Mouse (Mus musculus): Measurements from ENCODE around the gene Vegfc. TPM values are rescaled to one million over a fixed set of nuclear protein-coding genes. Genes with fewer than 3 reads are reported as not detected.

Gene Vegfc
- polyA plus RNA-seq, 1 experiment from 2014 or later: 11.1 TPM

- WGBS: 35% methylated on average over 4 of the region's 4 CpGs
These were observed 11.8 kb downstream of the Vegfc start for GRCm38 (mm10) chr8:54089204-54089603.

GRCm38 (mm10) chr8:54089901-54090300 lies 12.5 kb downstream of the Vegfc start:
- no peak for ATAC-seq
- H3K9ac ChIP-seq: no peak overlapping the region
- H3K4me3 ChIP-seq (replicated peaks): no peak overlapping the region
- H3K4me1 ChIP-seq (replicated peaks): no peaks in the 10 kb centered on the region
- H3K4me2 ChIP-seq (replicated peaks): no peak overlapping the region
- WGBS: 67% methylated on average over 2 of the region's 2 CpGs
- no peaks in the 10 kb centered on the region for H3K27me3 ChIP-seq (replicated peaks)
- no peak overlapping the region for H3K27ac ChIP-seq
- H3K9me3 ChIP-seq: no peaks in the 10 kb centered on the region
- no peaks in the 10 kb centered on the region for H3K36me3 ChIP-seq

More at GRCm38 (mm10) chr8:54089204-54089603, 11.8 kb downstream of the Vegfc start:
- ATAC-seq: no peak
- H3K9ac ChIP-seq: no peak overlapping the region
- no peaks in the 10 kb centered on the region for H3K27me3 ChIP-seq (replicated peaks)
- H3K4me1 ChIP-seq (replicated peaks): no peaks in the 10 kb centered on the region
- no peak overlapping the region for H3K4me3 ChIP-seq (replicated peaks)
- H3K36me3 ChIP-seq: no peaks in the 10 kb centered on the region
- no peaks in the 10 kb centered on the region for H3K9me3 ChIP-seq
- no peak overlapping the region for H3K27ac ChIP-seq
- no peak overlapping the region for H3K4me2 ChIP-seq (replicated peaks)

GRCm38 (mm10) chr8:54100058-54100457 lies 22.7 kb downstream of the Vegfc start:
- no peak for ATAC-seq
- no peaks in the 10 kb centered on the region for H3K36me3 ChIP-seq
- H3K27ac ChIP-seq: no peak overlapping the region
- no peak overlapping the region for H3K4me3 ChIP-seq (replicated peaks)
- WGBS: 43% methylated on average over 6 of the region's 6 CpGs
- H3K27me3 ChIP-seq (replicated peaks): no peaks in the 10 kb centered on the region
- H3K9me3 ChIP-seq: no peaks in the 10 kb centered on the region
- H3K4me2 ChIP-seq (replicated peaks): no peak overlapping the region
- H3K9ac ChIP-seq: no peak overlapping the region
- H3K4me1 ChIP-seq (replicated peaks): no peaks in the 10 kb centered on the region

GRCm38 (mm10) chr8:54114581-54114980 lies 37.2 kb downstream of the Vegfc start:
- Histone ChIP-seq H3K27me3 (replicated peaks) (no peaks in the 10 kb centered on the region), H3K9me3 (no peaks in the 10 kb centered on the region), H3K27ac (no peak overlapping the region), H3K9ac (no peak overlapping the region), H3K4me2 (replicated peaks) (no peak overlapping the region), H3K4me3 (replicated peaks) (no peak overlapping the region), H3K36me3 (no peaks in the 10 kb centered on the region), H3K4me1 (replicated peaks) (no peaks in the 10 kb centered on the region)
- ATAC-seq: no peak
- WGBS: 61% methylated on average over 3 of the region's 3 CpGs

GRCm38 (mm10) chr8:54120115-54120514 lies 42.7 kb downstream of the Vegfc start:
- Histone ChIP-seq H3K9ac (no peak overlapping the region), H3K4me3 (replicated peaks) (no peak overlapping the region), H3K27me3 (replicated peaks) (no peaks in the 10 kb centered on the region), H3K4me1 (replicated peaks) (no peaks in the 10 kb centered on the region), H3K36me3 (no peaks in the 10 kb centered on the region), H3K9me3 (no peaks in the 10 kb centered on the region), H3K27ac (no peak overlapping the region), H3K4me2 (replicated peaks) (no peak overlapping the region)
- 86% methylated on average over 7 of the region's 7 CpGs for WGBS
- no peak for ATAC-seq

GRCm38 (mm10) chr8:54121942-54122341 lies 44.5 kb downstream of the Vegfc start:
- H3K9ac ChIP-seq: no peak overlapping the region
- H3K9me3 ChIP-seq: no peaks in the 10 kb centered on the region
- no peaks in the 10 kb centered on the region for H3K36me3 ChIP-seq
- no peak overlapping the region for H3K4me2 ChIP-seq (replicated peaks)
- no peaks in the 10 kb centered on the region for H3K27me3 ChIP-seq (replicated peaks)
- H3K4me1 ChIP-seq (replicated peaks): no peaks in the 10 kb centered on the region
- ATAC-seq: peak; percentile 97
- H3K4me3 ChIP-seq (replicated peaks): no peak overlapping the region
- WGBS: 59% methylated on average over 3 of the region's 3 CpGs
- H3K27ac ChIP-seq: no peak overlapping the region

GRCm38 (mm10) chr8:54122345-54122744 lies 44.9 kb downstream of the Vegfc start:
- no peaks in the 10 kb centered on the region for H3K9me3 ChIP-seq
- 51% methylated on average over 1 of the region's 1 CpGs for WGBS
- no peaks in the 10 kb centered on the region for H3K4me1 ChIP-seq (replicated peaks)
- no peaks in the 10 kb centered on the region for H3K36me3 ChIP-seq
- no peaks in the 10 kb centered on the region for H3K27me3 ChIP-seq (replicated peaks)
- ATAC-seq: peak; percentile 93
- H3K9ac ChIP-seq: no peak overlapping the region
- H3K4me3 ChIP-seq (replicated peaks): no peak overlapping the region
- no peak overlapping the region for H3K4me2 ChIP-seq (replicated peaks)
- no peak overlapping the region for H3K27ac ChIP-seq

- no peak for ATAC-seq
- no peaks in the 10 kb centered on the region for H3K9me3 ChIP-seq
- 91% methylated on average over 2 of the region's 2 CpGs for WGBS
- no peaks in the 10 kb centered on the region for H3K36me3 ChIP-seq
- H3K4me1 ChIP-seq (replicated peaks): no peaks in the 10 kb centered on the region
- H3K27ac ChIP-seq: no peak overlapping the region
- no peak overlapping the region for H3K4me3 ChIP-seq (replicated peaks)
- H3K9ac ChIP-seq: no peak overlapping the region
- no peak overlapping the region for H3K4me2 ChIP-seq (replicated peaks)
- H3K27me3 ChIP-seq (replicated peaks): no peaks in the 10 kb centered on the region
These were observed 53.2 kb downstream of the Vegfc start for GRCm38 (mm10) chr8:54130558-54130957.

GRCm38 (mm10) chr8:54153240-54153639 lies 75.8 kb downstream of the Vegfc start:
- no peak; the same call in 1 of the 2 replicates for ATAC-seq
- no peaks in the 10 kb centered on the region for H3K36me3 ChIP-seq
- H3K9ac ChIP-seq: no peak overlapping the region
- no peak overlapping the region for H3K4me3 ChIP-seq (replicated peaks)
- no peaks in the 10 kb centered on the region for H3K4me1 ChIP-seq (replicated peaks)
- no peaks in the 10 kb centered on the region for H3K27me3 ChIP-seq (replicated peaks)
- H3K27ac ChIP-seq: no peak overlapping the region
- 59% methylated on average over 4 of the region's 4 CpGs for WGBS
- H3K4me2 ChIP-seq (replicated peaks): no peak overlapping the region
- no peaks in the 10 kb centered on the region for H3K9me3 ChIP-seq

GRCm38 (mm10) chr8:54163505-54163904 lies 86.1 kb downstream of the Vegfc start:
- Histone ChIP-seq H3K9me3 (no peaks in the 10 kb centered on the region), H3K4me3 (replicated peaks) (no peak overlapping the region), H3K27me3 (replicated peaks) (no peaks in the 10 kb centered on the region), H3K36me3 (no peaks in the 10 kb centered on the region), H3K4me1 (replicated peaks) (no peaks in the 10 kb centered on the region), H3K4me2 (replicated peaks) (no peak overlapping the region; the same call in 1 of the 2 replicates), H3K9ac (no peak overlapping the region), H3K27ac (no peak overlapping the region)
- 28% methylated on average over 5 of the region's 5 CpGs for WGBS
- ATAC-seq: no peak

GRCm38 (mm10) chr8:54185336-54185735 lies 107.9 kb downstream of the Vegfc start:
- Histone ChIP-seq H3K9ac (no peak overlapping the region), H3K36me3 (no peaks in the 10 kb centered on the region), H3K4me1 (replicated peaks) (no peaks in the 10 kb centered on the region), H3K4me3 (replicated peaks) (no peak overlapping the region), H3K27me3 (replicated peaks) (no peaks in the 10 kb centered on the region), H3K27ac (no peak overlapping the region), H3K9me3 (no peaks in the 10 kb centered on the region), H3K4me2 (replicated peaks) (no peak overlapping the region)
- no peak for ATAC-seq
- WGBS: 72% methylated on average over 2 of the region's 2 CpGs

- no peaks in the 10 kb centered on the region for H3K9me3 ChIP-seq
- H3K4me2 ChIP-seq (replicated peaks): no peak overlapping the region
- 95% methylated on average over 6 of the region's 6 CpGs for WGBS
- no peak overlapping the region for H3K4me3 ChIP-seq (replicated peaks)
- no peaks in the 10 kb centered on the region for H3K4me1 ChIP-seq (replicated peaks)
- H3K36me3 ChIP-seq: no peaks in the 10 kb centered on the region
- H3K9ac ChIP-seq: no peak overlapping the region
- ATAC-seq: no peak
- H3K27me3 ChIP-seq (replicated peaks): no peaks in the 10 kb centered on the region
- H3K27ac ChIP-seq: no peak overlapping the region
These were observed 108.5 kb downstream of the Vegfc start for GRCm38 (mm10) chr8:54185927-54186326.

- Histone ChIP-seq H3K27ac (no peak overlapping the region), H3K4me2 (replicated peaks) (no peak overlapping the region), H3K36me3 (no peaks in the 10 kb centered on the region), H3K9ac (no peak overlapping the region), H3K4me3 (replicated peaks) (no peak overlapping the region), H3K9me3 (no peaks in the 10 kb centered on the region), H3K4me1 (replicated peaks) (no peaks in the 10 kb centered on the region), H3K27me3 (replicated peaks) (no peaks in the 10 kb centered on the region)
- no peak for ATAC-seq
- WGBS: 87% methylated on average over 2 of the region's 2 CpGs
These were observed 138.8 kb downstream of the Vegfc start for GRCm38 (mm10) chr8:54216250-54216649.
